Mouse (Mus musculus): ENCODE measurements around the gene Ednrb. TPM values are rescaled to one million over a fixed set of nuclear protein-coding genes. Genes with fewer than 3 reads are reported as not detected.

The Ednrb gene
- under 1 TPM; 0.06 to 0.10 TPM for polyA plus RNA-seq (2017; shearing (Covaris generic))

GRCm38 (mm10) chr14:103844011-103844549 is at the start of gene Ednrb:
Gene Ednrb (minus strand): TSS chr14:103844402.

Other genes starting within 250 kb of the Ednrb start
- gene Slain1, start 194.2 kb downstream of the Ednrb start, polyA plus RNA-seq (2017; shearing (Covaris generic)), result 10 to 100 TPM; 82.0 to 84.8 TPM